8 mouse cellular contexts compared by ENCODE assay signal in genomic region chr4:123572434-123573336, GRCm38 (mm10).
DNase-seq lines count a peak whose midpoint lies in the region; ATAC-seq and TF ChIP-seq lines count a peak whose summit lies in the region.

No protein-coding gene starts in this region.

- ATAC-seq in forebrain, embryonic 14.5 days, result peak; percentile 78
- ATAC-seq in limb, embryonic 14.5 days (ENCODE audit: low FRiP score, low read depth), result peak; percentile 69
- no peak; the same call in 1 of the 2 replicates for ATAC-seq in midbrain, embryonic 14.5 days (ENCODE audit: low FRiP score, low TSS enrichment)

- WGBS in forebrain, embryonic 14.5 days, result 3% methylated on average over 11 of the region's 11 CpGs
- WGBS in hindbrain, embryonic 10.5 days, result 8% methylated on average over 11 of the region's 11 CpGs
- 14% methylated on average over 11 of the region's 11 CpGs for WGBS in limb, embryonic 14.5 days
- WGBS in midbrain, embryonic 14.5 days, result 12% methylated on average over 11 of the region's 11 CpGs

- H3K27me3 ChIP-seq in forebrain, embryonic 14.5 days (replicated peaks; ENCODE audit: control insufficient read depth, insufficient read depth, low read length), result no peaks in the 10 kb centered on the region
- H3K27me3 ChIP-seq in hindbrain, embryonic 10.5 days (ENCODE audit: insufficient read depth, poor library complexity, severe bottlenecking), result no peaks in the 10 kb centered on the region
- H3K27me3 ChIP-seq in limb, embryonic 14.5 days (ENCODE audit: control insufficient read depth, insufficient read depth, low read length), result no peaks in the 10 kb centered on the region
- no peaks in the 10 kb centered on the region for H3K27me3 ChIP-seq in midbrain, embryonic 14.5 days (ENCODE audit: control insufficient read depth, insufficient read depth, low read length)

- DNase-seq in B cell, adult 2 months, result peak; percentile 50 to 53
- peak; percentile 82 for DNase-seq in NIH3T3 (ENCODE audit: low read depth)
- peak; percentile 39 for DNase-seq in forebrain, embryonic 14.5 days (ENCODE audit: low spot score)
- peak; percentile 45 for DNase-seq in hindbrain, embryonic 10.5 days (ENCODE audit: low spot score)
- DNase-seq in limb, embryonic 14.5 days (ENCODE audit: low spot score), result peak; percentile 64
- peak; percentile 44 for DNase-seq in midbrain, embryonic 14.5 days
- DNase-seq in thymus, postnatal 0 days (ENCODE audit: low spot score), result peak; percentile 68
- DNase-seq in cerebellum, postnatal 25 days, result no peak

- 0 out of 2 replicates have a peak overlapping the region, but pooled peaks have one; percentile 3 for H3K4me3 ChIP-seq in forebrain, embryonic 14.5 days (ENCODE audit: low read depth, low read length)
- peak overlapping the region; percentile 45 for H3K4me3 ChIP-seq in hindbrain, embryonic 10.5 days
- peak overlapping the region; percentile 30 for H3K4me3 ChIP-seq in limb, embryonic 14.5 days (replicated peaks; ENCODE audit: low read length)
- no peak overlapping the region for H3K4me3 ChIP-seq in midbrain, embryonic 14.5 days (replicated peaks; ENCODE audit: low read depth, low read length)

- H3K36me3 ChIP-seq in forebrain, embryonic 14.5 days (ENCODE audit: control insufficient read depth, insufficient read depth, low read length), result no peaks in the 10 kb centered on the region
- no peaks in the 10 kb centered on the region for H3K36me3 ChIP-seq in hindbrain, embryonic 10.5 days
- H3K36me3 ChIP-seq in limb, embryonic 14.5 days (ENCODE audit: control insufficient read depth, insufficient read depth, low read length), result no peaks in the 10 kb centered on the region
- H3K36me3 ChIP-seq in midbrain, embryonic 14.5 days (ENCODE audit: control insufficient read depth, insufficient read depth, low read length), result no peaks in the 10 kb centered on the region

- peaks cover 24% of the 10 kb centered on the region for H3K4me1 ChIP-seq in forebrain, embryonic 14.5 days (ENCODE audit: control insufficient read depth, insufficient read depth, low read length)
- H3K4me1 ChIP-seq in hindbrain, embryonic 10.5 days (replicated peaks), result peaks cover 37% of the 10 kb centered on the region
- peaks cover 14% of the 10 kb centered on the region for H3K4me1 ChIP-seq in limb, embryonic 14.5 days (ENCODE audit: control insufficient read depth, insufficient read depth, low read length)
- peaks cover 31% of the 10 kb centered on the region for H3K4me1 ChIP-seq in midbrain, embryonic 14.5 days (ENCODE audit: control insufficient read depth, insufficient read depth, low read length)

- peak overlapping the region; percentile 31 for H3K4me2 ChIP-seq in forebrain, embryonic 14.5 days (ENCODE audit: low read length)
- peak overlapping the region; percentile 49 for H3K4me2 ChIP-seq in limb, embryonic 14.5 days (replicated peaks; ENCODE audit: low read depth, low read length, severe bottlenecking)
- peak overlapping the region; percentile 12 for H3K4me2 ChIP-seq in midbrain, embryonic 14.5 days (ENCODE audit: low read length)

- H3K27ac ChIP-seq in forebrain, embryonic 14.5 days (ENCODE audit: low read depth, low read length), result peak overlapping the region; percentile 78
- H3K27ac ChIP-seq in hindbrain, embryonic 10.5 days, result peak overlapping the region; percentile 86
- peak overlapping the region; percentile 92 for H3K27ac ChIP-seq in limb, embryonic 14.5 days (replicated peaks; ENCODE audit: low read depth, low read length)
- H3K27ac ChIP-seq in midbrain, embryonic 14.5 days (replicated peaks; ENCODE audit: low read depth, low read length), result peak overlapping the region; percentile 43

- H3K9ac ChIP-seq in forebrain, embryonic 14.5 days (ENCODE audit: low read length), result peak overlapping the region; percentile 33
- H3K9ac ChIP-seq in limb, embryonic 14.5 days (ENCODE audit: low read depth, low read length, severe bottlenecking), result peak overlapping the region; percentile 55
- no peak overlapping the region for H3K9ac ChIP-seq in midbrain, embryonic 14.5 days (replicated peaks; ENCODE audit: low read length)

- no peak for TF ChIP-seq POLR2A in limb, embryonic 14.5 days (IDR thresholded peaks at IDR 0.05; ENCODE audit: borderline replicate concordance, extremely low read depth, insufficient read depth, insufficient read length)

- H3K9me3 ChIP-seq in forebrain, embryonic 14.5 days (replicated peaks; ENCODE audit: control insufficient read depth, low read length), result no peaks in the 10 kb centered on the region
- H3K9me3 ChIP-seq in hindbrain, embryonic 10.5 days, result no peaks in the 10 kb centered on the region
- no peaks in the 10 kb centered on the region for H3K9me3 ChIP-seq in limb, embryonic 14.5 days (ENCODE audit: control insufficient read depth, low read length)
- H3K9me3 ChIP-seq in midbrain, embryonic 14.5 days (ENCODE audit: control insufficient read depth, low read length), result no peaks in the 10 kb centered on the region

Comparison
In these comparisons a context has a peak if more than half of its experiments do, and no peak if none do; other contexts are left out.
1. DNase-seq: peak in B cell, adult 2 months (2 of 2), NIH3T3 (single experiment), forebrain, embryonic 14.5 days (single experiment), hindbrain, embryonic 10.5 days (single experiment), limb, embryonic 14.5 days (single experiment), midbrain, embryonic 14.5 days (single experiment) and thymus, postnatal 0 days (single experiment); none in cerebellum, postnatal 25 days (0 of 2).
2. Peak in every context shown above with its lines, with median percentiles within 50 percentile points of each other: H3K27ac ChIP-seq and H3K4me2 ChIP-seq.